Mouse (Mus musculus) limb, embryonic 14.5 days (tissue): ENCODE measurements around the gene Sirt2. TPM values are rescaled to one million over a fixed set of nuclear protein-coding genes. Genes with fewer than 3 reads are reported as not detected.
A peak's percentile ranks its signal among the peaks of the same experiment; 100 is the strongest.

Experiments
- ATAC-seq: fragments of 200-750 bp; cut with Nextera tagmentation; 2 replicates; pipeline ENCODE4 v1.8.0; 2017; ENCODE audit warnings: low read depth, moderate number of reproducible peaks, moderate TSS enrichment; ENCODE audit not compliant: low FRiP score
- DNase-seq: peaks from one replicate; pipeline ENCODE4 v3.0.0-alpha.2; 2015; ENCODE audit warnings: low spot score
- H3K27ac ChIP-seq: fragments of 300-500 bp; sonication (generic); replicated peaks from 2 replicates; pipeline ENCODE4 v1.5.1; 2014; ENCODE audit warnings: low read depth, mild to moderate bottlenecking, low read length, moderate library complexity, mixed read lengths
- H3K27me3 ChIP-seq: fragments of 300-500 bp; sonication (generic); 2 replicates; pipeline ENCODE4 v1.6.1; 2014; ENCODE audit warnings: low read length, mixed read lengths; ENCODE audit not compliant: control insufficient read depth, insufficient read depth
- H3K36me3 ChIP-seq: fragments of 300-500 bp; sonication (generic); 2 replicates; pipeline ENCODE4 v1.6.1; 2014; ENCODE audit warnings: mild to moderate bottlenecking, low read length, moderate library complexity, mixed read lengths; ENCODE audit not compliant: control insufficient read depth, insufficient read depth
- H3K4me1 ChIP-seq: fragments of 300-500 bp; sonication (generic); 2 replicates; pipeline ENCODE4 v1.6.1; 2014; ENCODE audit warnings: antibody characterized with exemption, low read length, mixed read lengths; ENCODE audit not compliant: control insufficient read depth, insufficient read depth
- H3K4me2 ChIP-seq: fragments of 300-500 bp; sonication (generic); replicated peaks from 2 replicates; pipeline ENCODE4 v1.6.1; 2014; ENCODE audit warnings: low read depth, mild to moderate bottlenecking, low read length, moderate library complexity; ENCODE audit not compliant: severe bottlenecking
- H3K4me3 ChIP-seq: fragments of 300-500 bp; sonication (generic); replicated peaks from 2 replicates; pipeline ENCODE4 v1.5.1; 2014; ENCODE audit warnings: low read length
- H3K9ac ChIP-seq: fragments of 300-500 bp; sonication (generic); 2 replicates; pipeline ENCODE4 v1.6.1; 2014; ENCODE audit warnings: mild to moderate bottlenecking, low read depth, low read length, moderate library complexity; ENCODE audit not compliant: severe bottlenecking
- H3K9me3 ChIP-seq: fragments of 300-500 bp; sonication (generic); 2 replicates; pipeline ENCODE4 v1.6.1; 2016; ENCODE audit warnings: low read length; ENCODE audit not compliant: control insufficient read depth
- POLR2A ChIP-seq: fragments of 200-500 bp; IDR thresholded peaks from 2 replicates; pipeline ENCODE4 v1.8.0; 2012; ENCODE audit warnings: inconsistent platforms, mild to moderate bottlenecking, moderate library complexity, borderline replicate concordance; ENCODE audit not compliant: insufficient read depth, insufficient read length; ENCODE audit errors: extremely low read depth
- WGBS: fragments of 180-500 bp; shearing (Covaris S2); extraction: QIAGEN DNeasy Blood & Tissue Kit; methylation state at CpG from one replicate; pipeline ENCODE4 v1.1.7; 2014; 5-methylcytosine and 5-hydroxymethylcytosine counted together
- polyA plus RNA-seq, 2 experiments: library from polyadenylated mRNA; depleted of rRNA in 1 of 2; stranded (reverse) in 1 of 2; unstranded in 1 of 2; fragments of >200 nt; fragmentation: Nextera tagmentation in 1 of 2; extraction: Ambion mirVana in 1 of 2; gene quantifications; 2 replicates each; pipeline versions ENCODE4 v1.2.1 to v1.2.3; 2012 to 2014

Gene Sirt2
- polyA plus RNA-seq, 2 experiments, result 73.7 to 107 TPM

DNA sequence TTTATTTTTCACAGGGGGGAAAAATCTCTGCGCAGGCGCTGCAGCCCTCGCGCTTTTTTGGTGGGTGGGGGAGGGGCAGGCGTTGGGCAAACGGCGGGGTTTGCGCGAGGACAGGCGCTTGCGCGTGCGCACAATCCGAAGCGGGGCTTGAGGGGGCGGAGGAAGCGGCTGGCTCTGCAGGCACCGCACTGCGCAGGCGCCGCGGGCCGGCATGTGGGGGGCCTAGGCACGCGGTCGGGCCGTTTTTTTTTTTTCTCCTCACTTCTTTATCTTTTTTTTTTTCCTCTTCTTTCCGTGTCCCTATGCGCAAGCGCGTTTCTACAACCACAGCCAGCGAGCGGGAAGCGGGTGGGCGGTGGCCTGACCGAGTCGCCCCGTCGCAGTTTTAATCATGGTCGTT, 44.7 kb downstream of the Sirt2 start:
- Histone ChIP-seq H3K9ac (peak overlapping the region; percentile 88), H3K27me3 (no peaks in the 10 kb centered on the region), H3K4me3 (peak overlapping the region; percentile 69), H3K4me1 (peaks cover 20% of the 10 kb centered on the region), H3K9me3 (no peaks in the 10 kb centered on the region), H3K4me2 (peak overlapping the region; percentile 78), H3K36me3 (peaks cover 43% of the 10 kb centered on the region), H3K27ac (peak overlapping the region; percentile 96)
- TF ChIP-seq POLR2A, result no peak
- WGBS, result 0% methylated on average over 31 of the region's 40 CpGs
- ATAC-seq, result peak; percentile 28
- peak; percentile 96 for DNase-seq

DNA sequence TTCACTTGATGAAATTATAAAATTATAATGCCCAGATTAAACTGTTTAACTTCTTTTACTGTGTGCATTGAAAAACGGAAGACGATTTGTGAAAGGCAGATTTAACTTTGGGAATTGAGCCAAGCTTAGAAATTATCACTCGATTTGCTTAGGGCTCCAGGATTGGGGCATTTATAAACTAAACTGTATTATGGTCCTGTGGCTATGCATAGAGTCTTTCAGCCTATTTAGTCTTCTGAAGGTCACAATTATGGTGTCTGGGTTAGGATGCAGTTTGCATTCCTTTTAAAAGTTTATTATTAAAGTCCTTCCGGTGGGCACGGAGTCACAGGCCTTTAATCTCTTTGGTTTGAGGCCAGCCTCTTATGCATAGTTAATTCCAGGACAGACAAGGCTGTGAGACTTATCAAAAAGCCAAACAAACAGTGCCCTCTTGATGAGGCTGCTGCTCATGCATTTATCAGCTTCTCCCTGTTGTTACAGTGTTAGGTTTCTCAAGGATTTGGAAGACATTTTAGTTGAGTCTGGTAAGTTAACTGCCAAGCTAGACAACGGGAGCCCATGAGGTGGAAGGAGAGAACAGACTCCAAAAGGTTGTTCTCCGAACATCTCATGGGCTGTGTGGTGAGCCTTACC, 45.2 kb downstream of the Sirt2 start:
- peak overlapping the region; percentile 69 for H3K4me3 ChIP-seq
- 10% methylated on average over 7 of the region's 7 CpGs for WGBS

DNA sequence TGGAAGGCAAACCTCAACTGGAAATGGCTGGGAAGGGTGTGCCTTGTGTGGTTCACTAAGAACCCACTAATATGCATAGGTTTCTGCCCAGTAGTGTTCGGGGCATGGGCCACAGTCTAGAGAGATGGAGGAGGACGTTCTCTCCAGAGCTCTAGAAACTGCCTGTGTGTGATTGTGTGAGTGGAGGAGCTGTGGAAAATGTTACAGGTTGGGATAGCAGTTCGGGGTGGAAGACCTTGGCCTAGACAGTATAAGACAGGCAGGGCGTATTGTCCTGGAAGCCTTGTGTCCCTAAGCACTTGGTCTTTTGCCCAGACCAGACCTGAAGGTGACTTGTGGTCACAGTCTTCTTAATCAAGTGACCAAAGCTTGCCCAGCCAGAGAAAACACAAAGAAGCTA, 45.9 kb downstream of the Sirt2 start:
- Histone ChIP-seq H3K27me3 (no peaks in the 10 kb centered on the region), H3K4me2 (peak overlapping the region; percentile 78), H3K27ac (no peak overlapping the region), H3K9ac (peak overlapping the region; percentile 88; the same call in 1 of the 2 replicates), H3K9me3 (no peaks in the 10 kb centered on the region), H3K4me3 (peak overlapping the region; percentile 69), H3K36me3 (peaks cover 55% of the 10 kb centered on the region), H3K4me1 (peaks cover 28% of the 10 kb centered on the region)
- DNase-seq, result no peak
- no peak for TF ChIP-seq POLR2A
- ATAC-seq, result no peak
- WGBS, result 69% methylated on average over 4 of the region's 4 CpGs

More for the DNA sequence above, 45.2 kb downstream of the Sirt2 start:
- H3K4me1 ChIP-seq, result peaks cover 22% of the 10 kb centered on the region
- ATAC-seq, result no peak
- H3K4me2 ChIP-seq, result peak overlapping the region; percentile 78
- no peak for DNase-seq
- no peaks in the 10 kb centered on the region for H3K9me3 ChIP-seq
- peaks cover 49% of the 10 kb centered on the region for H3K36me3 ChIP-seq
- H3K9ac ChIP-seq, result peak overlapping the region; percentile 88
- TF ChIP-seq POLR2A, result no peak
- H3K27ac ChIP-seq, result no peak overlapping the region; the same call in 1 of the 2 replicates
- H3K27me3 ChIP-seq, result no peaks in the 10 kb centered on the region

DNA sequence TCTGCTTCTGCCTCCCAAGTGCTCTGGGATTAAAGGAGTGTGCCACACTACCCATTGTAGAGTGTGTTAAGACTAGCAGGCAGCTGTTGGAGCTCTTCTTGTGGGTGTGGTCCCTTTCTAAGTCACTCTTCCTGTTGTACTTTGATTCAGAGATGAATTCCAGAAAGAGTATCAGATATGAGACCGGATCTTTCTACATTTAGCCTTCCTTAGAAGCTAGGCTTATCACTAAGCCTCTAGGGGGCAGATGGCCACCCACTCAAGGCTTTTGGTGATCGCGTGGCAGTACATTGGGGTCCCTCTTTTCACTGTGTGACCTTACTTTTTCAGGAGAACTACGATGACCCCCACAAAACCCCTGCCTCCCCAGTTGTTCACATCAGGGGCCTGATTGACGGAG, 46.4 kb downstream of the Sirt2 start:
- DNase-seq, result no peak
- no peaks in the 10 kb centered on the region for H3K9me3 ChIP-seq
- H3K4me1 ChIP-seq, result peaks cover 24% of the 10 kb centered on the region
- ATAC-seq, result no peak
- 79% methylated on average over 5 of the region's 5 CpGs for WGBS
- peak overlapping the region; percentile 69 for H3K4me3 ChIP-seq
- H3K9ac ChIP-seq, result peak overlapping the region; percentile 88; the same call in 1 of the 2 replicates
- H3K4me2 ChIP-seq, result peak overlapping the region; percentile 78
- no peaks in the 10 kb centered on the region for H3K27me3 ChIP-seq
- peaks cover 61% of the 10 kb centered on the region for H3K36me3 ChIP-seq
- no peak for TF ChIP-seq POLR2A
- no peak overlapping the region for H3K27ac ChIP-seq

DNA sequence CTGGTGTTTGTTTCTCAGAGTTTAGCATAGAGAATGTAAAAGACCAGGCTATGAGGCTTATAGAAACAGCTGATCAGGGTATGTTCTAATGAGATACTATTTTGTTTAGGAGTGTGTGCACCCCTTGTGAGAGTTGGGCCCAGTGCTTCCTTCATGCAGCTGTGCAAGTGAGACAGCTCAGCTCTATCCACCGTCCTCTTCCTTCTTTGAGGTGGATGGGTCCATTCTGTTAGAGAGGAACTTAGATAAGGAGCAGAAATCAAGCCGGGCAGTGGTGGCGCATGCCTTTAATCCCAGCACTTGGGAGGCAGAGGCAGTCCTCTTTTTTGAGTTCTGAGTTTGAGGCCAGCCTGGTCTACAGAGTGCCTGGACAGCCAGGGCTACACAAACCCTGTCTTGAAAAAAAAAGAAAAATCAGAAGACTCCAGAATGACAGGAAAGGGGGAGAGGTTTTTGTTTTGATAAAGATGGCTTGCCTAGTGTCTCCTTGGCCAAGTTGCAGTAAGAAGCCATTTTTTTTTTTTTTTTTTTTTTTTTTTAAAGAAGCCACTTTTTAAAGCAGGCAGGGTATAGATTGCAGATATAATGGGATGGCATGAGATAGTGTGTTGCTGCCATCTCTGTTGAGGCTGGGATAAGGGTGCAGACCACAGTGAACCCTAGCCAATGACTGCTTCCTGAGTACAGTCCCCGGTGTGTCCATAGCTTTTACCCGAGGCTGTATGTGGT, 47.9 kb downstream of the Sirt2 start:
- DNase-seq, result no peak
- peaks cover 20% of the 10 kb centered on the region for H3K4me1 ChIP-seq
- no peak for TF ChIP-seq POLR2A
- H3K4me3 ChIP-seq, result no peak overlapping the region
- no peaks in the 10 kb centered on the region for H3K27me3 ChIP-seq
- H3K36me3 ChIP-seq, result peaks cover 75% of the 10 kb centered on the region
- ATAC-seq, result no peak
- no peak overlapping the region for H3K9ac ChIP-seq
- no peak overlapping the region for H3K4me2 ChIP-seq
- no peaks in the 10 kb centered on the region for H3K9me3 ChIP-seq
- 88% methylated on average over 5 of the region's 5 CpGs for WGBS
- H3K27ac ChIP-seq, result no peak overlapping the region
